Mouse (Mus musculus) lung, embryonic 15.5 days (tissue): ENCODE data around the gene Eno1. TPM values are rescaled to one million over a fixed set of nuclear protein-coding genes. Genes with fewer than 3 reads are reported as not detected.
A peak's percentile ranks its signal among the peaks of the same experiment; 100 is the strongest.

ENCODE experiments used
- ATAC-seq: fragments of 200-750 bp; cut with Nextera tagmentation; 2 replicates; pipeline ENCODE4 v1.8.0; 2017; ENCODE audit warnings: moderate number of reproducible peaks, borderline replicate concordance; ENCODE audit not compliant: low FRiP score, low TSS enrichment; ENCODE audit errors: extremely low read depth
- H3K27ac ChIP-seq: fragments of 300-500 bp; sonication (generic); 2 replicates; pipeline ENCODE4 v1.5.1; 2015; ENCODE audit warnings: moderate library complexity, mild to moderate bottlenecking, inconsistent platforms
- H3K27me3 ChIP-seq: fragments of 300-500 bp; sonication (generic); 2 replicates; pipeline ENCODE4 v1.6.1; 2015; ENCODE audit warnings: inconsistent platforms
- H3K36me3 ChIP-seq: fragments of 300-500 bp; sonication (generic); 2 replicates; pipeline ENCODE4 v1.6.1; 2015; ENCODE audit warnings: inconsistent platforms
- H3K4me1 ChIP-seq: fragments of 300-500 bp; sonication (generic); 2 replicates; pipeline ENCODE4 v1.6.1; 2015; ENCODE audit warnings: inconsistent platforms
- H3K4me2 ChIP-seq: fragments of 300-500 bp; sonication (generic); 2 replicates; pipeline ENCODE4 v1.6.1; 2015; ENCODE audit warnings: inconsistent platforms, mild to moderate bottlenecking, moderate library complexity
- H3K4me3 ChIP-seq: fragments of 300-500 bp; sonication (generic); 2 replicates; pipeline ENCODE4 v1.5.1; 2015; ENCODE audit warnings: mild to moderate bottlenecking, inconsistent platforms
- H3K9ac ChIP-seq: fragments of 300-500 bp; sonication (generic); 2 replicates; pipeline ENCODE4 v1.6.1; 2015; ENCODE audit warnings: inconsistent platforms
- H3K9me3 ChIP-seq: fragments of 300-500 bp; sonication (generic); 2 replicates; pipeline ENCODE4 v1.6.1; 2016; ENCODE audit warnings: inconsistent platforms
- WGBS: fragments of 180-500 bp; shearing (Covaris S2); methylation state at CpG from one replicate; pipeline ENCODE4 v1.1.7; 2015; 5-methylcytosine and 5-hydroxymethylcytosine counted together
- polyA plus RNA-seq: library from polyadenylated mRNA; unstranded; fragments of >200 nt; fragmentation: Nextera tagmentation; extraction: Ambion mirVana; gene quantifications from 2 replicates; pipeline ENCODE4 v1.2.1, GENCODE M21; 2015

The Eno1 gene
- 1,793 and 1,844 TPM in 2 replicates for polyA plus RNA-seq

GRCm38 (mm10) chr4:150236521-150237481, at the start of gene Eno1:
Gene Eno1, plus strand, starts transcription at chr4:150236721.
- H3K27me3 ChIP-seq: no peaks in the 10 kb centered on the region
- peak; percentile 98 for ATAC-seq
- H3K4me3 ChIP-seq: peak within 1 kb of the TSS; percentile 70
- H3K36me3 ChIP-seq: peaks cover 15% of the 10 kb centered on the region
- H3K4me1 ChIP-seq: peaks cover 42% of the 10 kb centered on the region
- under 1% methylated on average over 69 of the region's 78 CpGs for WGBS
- H3K4me2 ChIP-seq: peak within 1 kb of the TSS; percentile 74
- no peaks in the 10 kb centered on the region for H3K9me3 ChIP-seq
- peak within 1 kb of the TSS; percentile 86 for H3K9ac ChIP-seq
- peak within 1 kb of the TSS; percentile 97 for H3K27ac ChIP-seq

GRCm38 (mm10) chr4:150188236-150188635, 48.3 kb upstream of the Eno1 start:
- Histone ChIP-seq H3K4me2 (no peak overlapping the region), H3K9ac (no peak overlapping the region), H3K36me3 (no peaks in the 10 kb centered on the region), H3K4me3 (no peak overlapping the region), H3K27me3 (no peaks in the 10 kb centered on the region), H3K9me3 (no peaks in the 10 kb centered on the region), H3K4me1 (no peaks in the 10 kb centered on the region), H3K27ac (no peak overlapping the region)
- no peak for ATAC-seq
- 42% methylated on average over 11 of the region's 11 CpGs for WGBS

DNA sequence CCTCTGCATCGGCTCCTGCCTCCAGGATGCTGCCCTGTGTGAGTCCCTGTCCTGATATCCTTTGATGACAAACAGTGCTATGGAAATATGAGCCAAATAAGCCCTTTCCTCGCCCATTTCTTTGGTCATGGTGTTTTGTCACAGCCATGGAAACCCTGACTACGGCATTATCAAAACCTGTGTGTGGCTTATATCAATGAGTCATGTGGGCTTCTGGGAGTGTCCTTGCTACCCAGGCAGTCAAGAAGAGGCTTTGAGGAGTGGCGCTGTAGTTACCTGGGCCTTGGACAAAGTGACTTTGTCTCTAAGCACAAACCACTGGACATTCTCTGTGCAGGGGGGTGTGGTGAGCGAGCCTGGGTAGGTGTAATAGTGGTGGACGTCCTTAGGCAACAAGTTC, 44.3 kb upstream of the Eno1 start:
- Histone ChIP-seq H3K4me3 (no peak overlapping the region), H3K4me1 (no peaks in the 10 kb centered on the region), H3K9ac (no peak overlapping the region), H3K27ac (no peak overlapping the region), H3K36me3 (no peaks in the 10 kb centered on the region), H3K4me2 (no peak overlapping the region), H3K9me3 (no peaks in the 10 kb centered on the region), H3K27me3 (no peaks in the 10 kb centered on the region)
- no peak for ATAC-seq
- WGBS: 81% methylated on average over 6 of the region's 6 CpGs

- Histone ChIP-seq H3K36me3 (no peaks in the 10 kb centered on the region), H3K9ac (no peak overlapping the region), H3K27me3 (no peaks in the 10 kb centered on the region), H3K4me2 (no peak overlapping the region), H3K4me3 (no peak overlapping the region), H3K4me1 (no peaks in the 10 kb centered on the region), H3K27ac (no peak overlapping the region), H3K9me3 (no peaks in the 10 kb centered on the region)
- 36% methylated on average over 1 of the region's 1 CpGs for WGBS
- ATAC-seq: no peak
Measured at GRCm38 (mm10) chr4:150193915-150194314, 42.6 kb upstream of the Eno1 start.

DNA sequence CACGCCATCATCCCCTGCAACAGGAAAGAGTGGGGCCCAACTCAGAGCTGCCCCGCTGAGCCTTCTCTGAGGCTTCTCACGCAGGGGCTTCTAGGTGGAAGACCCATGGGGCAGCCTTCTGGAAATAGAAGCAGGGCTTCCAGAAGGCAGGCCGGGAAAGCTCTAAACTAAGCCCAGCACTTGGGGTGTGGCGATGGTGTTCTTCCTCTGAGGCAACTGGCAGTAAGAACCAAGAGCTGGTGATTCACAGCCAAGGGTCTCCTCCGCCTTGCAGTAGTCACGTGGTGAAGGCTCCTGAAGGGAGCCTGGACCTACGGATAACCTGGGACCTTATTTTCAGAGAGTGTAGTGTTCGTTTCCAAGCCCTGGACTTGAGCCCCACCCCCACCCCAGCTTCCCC, 38.3 kb upstream of the Eno1 start:
- Histone ChIP-seq H3K9ac (no peak overlapping the region), H3K27me3 (no peaks in the 10 kb centered on the region), H3K4me1 (no peaks in the 10 kb centered on the region), H3K27ac (no peak overlapping the region), H3K4me3 (no peak overlapping the region), H3K9me3 (no peaks in the 10 kb centered on the region), H3K36me3 (no peaks in the 10 kb centered on the region), H3K4me2 (no peak overlapping the region)
- 69% methylated on average over 9 of the region's 9 CpGs for WGBS
- ATAC-seq: no peak

DNA sequence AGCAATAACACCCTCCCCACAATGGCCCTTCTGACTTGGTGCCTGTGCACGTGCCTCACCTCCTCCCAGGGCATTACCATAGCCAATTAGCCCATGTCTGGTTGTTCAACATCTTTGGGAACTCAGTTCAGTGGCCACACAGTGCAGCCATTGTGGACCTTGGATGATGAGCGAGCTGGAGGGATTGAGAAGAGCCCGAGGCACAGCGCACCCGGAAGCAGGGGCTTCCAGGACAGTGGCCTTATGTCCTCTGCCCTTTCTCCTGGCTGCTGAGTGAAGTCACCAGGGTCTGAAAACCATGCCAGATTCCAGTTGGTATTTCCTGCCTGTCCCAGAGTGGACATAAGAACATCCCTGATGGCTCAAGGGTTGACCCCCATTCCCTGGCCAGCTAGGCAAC, 35.3 kb upstream of the Eno1 start, which contains the start of gene Car6:
Car6 (minus strand) TSS at position 101 of the 400 bp plus-strand sequence.
- Histone ChIP-seq H3K9me3 (no peaks in the 10 kb centered on the region), H3K4me1 (no peaks in the 10 kb centered on the region), H3K9ac (no peak within 1 kb of the TSS), H3K27me3 (no peaks in the 10 kb centered on the region), H3K36me3 (no peaks in the 10 kb centered on the region), H3K4me3 (no peak within 1 kb of the TSS), H3K4me2 (no peak within 1 kb of the TSS), H3K27ac (no peak within 1 kb of the TSS)
- 77% methylated on average over 5 of the region's 5 CpGs for WGBS
- ATAC-seq: no peak

DNA sequence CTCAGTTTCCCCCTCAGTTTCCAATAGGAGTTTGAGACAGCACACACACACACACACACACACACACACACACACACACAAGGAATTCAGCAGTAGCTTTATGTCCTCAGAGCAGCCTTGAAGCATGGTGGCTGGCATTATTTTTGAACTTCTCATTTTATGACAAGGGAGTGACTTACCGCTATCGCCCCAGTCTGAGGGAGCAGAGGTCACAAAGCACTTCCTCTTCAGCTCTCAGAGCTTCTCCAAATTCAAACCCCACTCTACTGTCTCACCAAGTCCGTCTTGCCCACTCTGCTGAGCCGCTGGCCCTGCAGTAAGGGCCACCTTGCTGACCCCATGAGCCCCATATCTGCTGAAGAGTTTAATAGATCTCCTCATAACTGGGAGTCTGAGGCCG, 33.8 kb upstream of the Eno1 start:
- Histone ChIP-seq H3K9me3 (no peaks in the 10 kb centered on the region), H3K9ac (no peak overlapping the region), H3K27me3 (no peaks in the 10 kb centered on the region), H3K36me3 (no peaks in the 10 kb centered on the region), H3K4me2 (no peak overlapping the region), H3K4me1 (no peaks in the 10 kb centered on the region), H3K27ac (no peak overlapping the region; the same call in 1 of the 2 replicates), H3K4me3 (no peak overlapping the region)
- ATAC-seq: no peak
- 83% methylated on average over 5 of the region's 5 CpGs for WGBS

DNA sequence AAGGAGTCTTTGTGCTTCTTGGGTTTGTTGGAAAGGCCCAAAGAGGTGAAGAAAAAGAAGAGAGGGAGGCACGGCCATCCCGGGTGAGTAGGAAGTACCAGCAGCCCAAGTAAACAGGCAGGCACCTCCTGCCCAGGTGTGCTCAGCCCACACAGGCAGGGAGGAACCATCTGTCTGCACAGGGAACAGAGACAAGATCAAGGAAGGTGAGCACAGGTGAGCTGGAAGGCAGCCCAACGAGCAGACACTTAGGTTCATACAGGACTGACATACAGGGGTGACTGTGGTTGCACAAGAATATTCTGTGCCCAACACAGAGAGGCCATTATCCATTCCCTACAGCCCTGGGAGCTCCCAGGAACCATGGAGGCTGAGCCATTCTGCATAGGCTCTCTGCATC, 31.6 kb upstream of the Eno1 start:
- Histone ChIP-seq H3K27me3 (no peaks in the 10 kb centered on the region), H3K27ac (no peak overlapping the region), H3K4me2 (no peak overlapping the region), H3K9me3 (no peaks in the 10 kb centered on the region), H3K4me1 (no peaks in the 10 kb centered on the region), H3K9ac (no peak overlapping the region), H3K4me3 (no peak overlapping the region), H3K36me3 (no peaks in the 10 kb centered on the region)
- no peak for ATAC-seq
- WGBS: 51% methylated on average over 3 of the region's 3 CpGs

DNA sequence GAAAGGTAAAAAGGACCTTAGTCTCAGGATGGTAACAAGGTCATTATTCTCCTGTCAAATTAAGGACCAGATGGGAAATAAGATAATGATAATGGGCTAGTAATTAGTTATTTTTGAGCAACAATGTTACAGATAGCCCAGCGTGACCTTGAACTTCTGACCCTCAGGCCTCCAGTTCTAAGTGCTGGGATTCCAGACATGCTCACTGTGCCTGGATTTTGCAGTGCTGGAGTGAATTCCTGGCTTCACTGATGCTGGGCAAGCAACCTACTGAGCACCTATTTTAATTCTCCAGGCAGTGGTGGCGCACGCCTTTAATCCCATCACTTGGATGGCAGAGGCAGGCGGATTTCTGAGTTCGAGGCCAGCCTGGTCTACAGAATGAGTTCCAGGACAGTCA, 26.8 kb upstream of the Eno1 start:
- H3K27me3 ChIP-seq: no peaks in the 10 kb centered on the region
- H3K4me1 ChIP-seq: peaks cover 9% of the 10 kb centered on the region
- no peak overlapping the region for H3K4me3 ChIP-seq
- no peak for ATAC-seq
- H3K9ac ChIP-seq: no peak overlapping the region
- no peak overlapping the region for H3K27ac ChIP-seq
- no peak overlapping the region for H3K4me2 ChIP-seq
- H3K9me3 ChIP-seq: no peaks in the 10 kb centered on the region
- 93% methylated on average over 5 of the region's 5 CpGs for WGBS
- H3K36me3 ChIP-seq: no peaks in the 10 kb centered on the region

DNA sequence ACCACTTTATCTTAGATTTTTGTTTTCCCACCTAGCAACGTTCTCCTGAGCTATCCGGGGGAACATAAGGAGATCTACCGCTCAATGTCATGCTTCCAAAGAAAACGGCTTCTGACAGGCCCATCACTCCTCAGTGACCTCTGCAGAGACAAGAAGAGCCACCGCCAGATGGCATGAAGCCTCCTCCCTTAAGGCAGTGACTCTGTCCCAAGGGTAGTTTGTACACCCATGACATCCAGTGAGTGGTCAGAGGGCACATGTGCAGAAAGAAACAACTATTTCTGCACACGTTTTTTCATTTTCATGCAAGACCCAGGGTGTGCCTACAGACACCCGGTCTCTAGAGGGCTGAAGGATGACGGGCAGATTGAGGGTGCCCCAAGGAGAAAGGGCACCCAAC, 26.2 kb upstream of the Eno1 start:
- H3K9ac ChIP-seq: no peak overlapping the region
- H3K27ac ChIP-seq: no peak overlapping the region
- no peaks in the 10 kb centered on the region for H3K27me3 ChIP-seq
- no peaks in the 10 kb centered on the region for H3K36me3 ChIP-seq
- H3K4me1 ChIP-seq: peaks cover 9% of the 10 kb centered on the region
- H3K9me3 ChIP-seq: no peaks in the 10 kb centered on the region
- 81% methylated on average over 8 of the region's 8 CpGs for WGBS
- ATAC-seq: no peak
- H3K4me3 ChIP-seq: no peak overlapping the region
- no peak overlapping the region for H3K4me2 ChIP-seq

- WGBS: 47% methylated on average over 10 of the region's 10 CpGs
- no peaks in the 10 kb centered on the region for H3K36me3 ChIP-seq
- H3K4me1 ChIP-seq: peaks cover 9% of the 10 kb centered on the region
- no peaks in the 10 kb centered on the region for H3K9me3 ChIP-seq
- no peak overlapping the region for H3K27ac ChIP-seq
- H3K4me3 ChIP-seq: peak overlapping the region; percentile 31
- H3K9ac ChIP-seq: 0 out of 2 replicates have a peak overlapping the region, but pooled peaks have one; percentile 5
- no peaks in the 10 kb centered on the region for H3K27me3 ChIP-seq
- ATAC-seq: 0 out of 2 replicates have a peak, but pooled peaks have one; percentile 5
- H3K4me2 ChIP-seq: peak overlapping the region; percentile 58
Measured at GRCm38 (mm10) chr4:150211930-150212552, 24.5 kb upstream of the Eno1 start.

DNA sequence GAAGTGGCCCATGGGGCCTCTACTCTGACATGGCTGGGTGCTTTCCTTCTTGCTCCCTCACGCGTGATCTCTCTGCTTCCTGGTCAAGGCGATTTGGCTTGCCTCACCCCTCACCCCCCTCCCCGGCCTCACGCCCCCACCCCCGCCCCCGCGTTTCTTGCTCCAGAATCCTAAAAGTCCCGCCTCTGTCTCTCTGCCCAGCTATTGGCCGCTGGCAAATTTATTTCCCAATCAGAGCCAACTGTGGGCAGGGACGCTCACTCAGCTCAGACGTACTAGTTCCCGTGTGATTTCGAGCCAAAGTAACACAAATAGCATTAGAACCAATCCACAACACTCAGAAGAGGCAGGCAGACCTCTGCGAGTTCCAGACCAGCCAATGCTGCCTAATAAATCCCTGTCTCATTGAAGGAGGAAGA, 24.0 kb upstream of the Eno1 start:
- H3K4me3 ChIP-seq: peak overlapping the region; percentile 31
- peak overlapping the region; percentile 58 for H3K4me2 ChIP-seq
- H3K4me1 ChIP-seq: peaks cover 9% of the 10 kb centered on the region
- H3K27ac ChIP-seq: no peak overlapping the region
- H3K36me3 ChIP-seq: no peaks in the 10 kb centered on the region
- under 1% methylated on average over 15 of the region's 15 CpGs for WGBS
- H3K9ac ChIP-seq: peak overlapping the region; percentile 43
- ATAC-seq: peak; percentile 89
- H3K9me3 ChIP-seq: no peaks in the 10 kb centered on the region
- no peaks in the 10 kb centered on the region for H3K27me3 ChIP-seq
